Mouse (Mus musculus) erythroblast, embryonic 14.5 days (primary cell): ENCODE data around the gene Wfikkn2. TPM values are rescaled to one million over a fixed set of nuclear protein-coding genes. Genes with fewer than 3 reads are reported as not detected.

Experiments used
- H3K27me3 ChIP-seq: 2 replicates; pipeline ENCODE4 v1.6.1; 2012; ENCODE audit warnings: inconsistent platforms; ENCODE audit not compliant: control insufficient read depth
- H3K36me3 ChIP-seq: 2 replicates; pipeline ENCODE4 v1.6.1; 2012; ENCODE audit warnings: mild to moderate bottlenecking, inconsistent platforms; ENCODE audit not compliant: control insufficient read depth
- H3K4me1 ChIP-seq: 2 replicates; pipeline ENCODE4 v1.6.1; 2012; ENCODE audit warnings: inconsistent platforms; ENCODE audit not compliant: control insufficient read depth
- H3K4me3 ChIP-seq: replicated peaks from 2 replicates; pipeline ENCODE3; 2012; ENCODE audit warnings: moderate library complexity, mild to moderate bottlenecking, inconsistent platforms
- H3K9me3 ChIP-seq: 2 replicates; pipeline ENCODE4 v1.6.1; 2012; ENCODE audit warnings: low read length, inconsistent platforms, mixed read lengths; ENCODE audit not compliant: control insufficient read depth
- GATA1 ChIP-seq: IDR thresholded peaks from 2 replicates; pipeline ENCODE4 v1.6.1; 2012; ENCODE audit warnings: low read length, inconsistent platforms, mixed read lengths
- TAL1 ChIP-seq: IDR thresholded peaks from 3 replicates; pipeline ENCODE4 v1.6.1; 2012; ENCODE audit warnings: low read length, inconsistent platforms, mixed read lengths
- polyA plus RNA-seq: library from polyadenylated mRNA; stranded (reverse); fragments of >175 nt; gene quantifications from 2 replicates; pipeline ENCODE4 v1.2.3, GENCODE M21; 2012

The Wfikkn2 gene
- polyA plus RNA-seq, 1 experiment: not detected

DNA sequence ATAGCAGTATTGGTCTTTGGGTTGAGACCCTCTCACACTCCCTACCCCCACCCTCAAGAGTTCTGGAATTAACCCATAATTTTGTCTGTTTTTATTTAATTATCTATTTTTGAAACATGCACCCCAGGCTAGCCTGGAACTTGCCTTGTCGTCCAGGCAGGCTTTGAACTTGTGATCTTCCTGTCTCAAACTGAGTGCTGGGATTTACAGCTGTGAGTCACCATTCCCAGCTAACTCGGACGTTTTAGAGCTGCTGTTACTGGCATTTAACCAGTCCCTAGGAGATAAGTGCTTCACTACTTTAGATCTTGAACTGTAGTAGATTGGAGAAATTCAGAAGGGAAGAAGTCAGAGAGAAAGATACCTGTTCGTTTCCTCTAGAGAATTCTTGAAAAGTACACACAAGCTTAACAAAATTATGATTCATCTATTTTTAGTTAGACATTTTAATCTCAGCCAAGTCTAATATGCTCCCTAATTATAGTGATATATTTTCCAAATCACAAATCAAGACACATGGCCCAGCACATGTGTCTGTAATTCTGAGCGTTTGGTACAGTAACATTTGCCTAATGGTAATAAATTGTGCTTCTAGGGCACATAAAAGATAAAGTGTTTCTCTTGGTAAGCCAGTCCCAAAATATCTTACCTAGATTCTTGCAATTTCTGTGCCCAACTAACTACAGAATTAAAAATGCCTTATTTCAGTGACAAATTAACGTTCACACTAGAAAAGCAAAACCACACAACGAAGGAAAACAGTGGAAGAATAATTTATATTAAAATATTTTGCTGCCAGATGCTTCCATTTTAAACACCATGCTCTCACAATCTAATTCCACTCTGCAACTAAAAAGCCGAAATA lies 36.8 kb downstream of the Wfikkn2 start:
- Histone ChIP-seq H3K4me3 (peak overlapping the region; percentile 88), H3K9me3 (no peaks in the 10 kb centered on the region), H3K4me1 (peaks cover 32% of the 10 kb centered on the region), H3K27me3 (no peaks in the 10 kb centered on the region), H3K36me3 (peaks cover 6% of the 10 kb centered on the region)
- TF ChIP-seq GATA1 (no peak), TAL1 (no peak)

DNA sequence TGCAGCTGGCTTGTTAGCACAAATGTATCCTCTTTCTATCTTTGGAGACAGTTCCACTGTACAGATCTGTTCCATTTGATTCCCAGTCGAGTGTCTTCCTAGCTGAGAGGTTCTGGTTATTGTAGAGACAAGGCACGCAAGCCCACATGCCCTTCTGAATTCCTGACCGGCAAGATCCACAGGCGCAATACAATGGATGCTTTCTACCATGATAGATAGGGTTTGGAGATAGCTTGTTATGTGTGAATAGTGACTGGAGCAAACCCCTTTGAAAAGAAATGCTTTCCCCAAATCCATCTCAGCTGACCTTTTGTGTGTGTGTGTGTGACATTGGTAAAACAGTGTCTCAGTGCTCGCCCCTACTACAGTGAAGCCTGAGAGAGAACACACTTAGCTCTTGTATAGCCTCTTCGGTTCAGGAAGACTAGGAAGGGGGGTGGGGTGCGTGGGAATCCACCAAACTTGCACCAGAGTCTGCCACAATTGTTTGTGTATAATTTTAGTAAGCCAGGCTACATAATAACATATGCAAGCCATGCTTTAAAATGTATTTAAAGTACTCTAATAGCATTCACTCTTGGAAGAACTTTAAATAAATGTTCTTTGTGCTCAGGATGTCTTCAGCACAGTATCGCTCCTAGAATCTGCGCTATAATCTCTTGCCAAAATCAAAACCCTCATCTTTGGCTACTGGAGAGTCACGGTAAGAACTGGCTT lies 39.2 kb downstream of the Wfikkn2 start:
- Histone ChIP-seq H3K4me3 (no peak overlapping the region), H3K27me3 (no peaks in the 10 kb centered on the region), H3K4me1 (peaks cover 30% of the 10 kb centered on the region), H3K36me3 (no peaks in the 10 kb centered on the region), H3K9me3 (no peaks in the 10 kb centered on the region)
- TF ChIP-seq GATA1: no peak

DNA sequence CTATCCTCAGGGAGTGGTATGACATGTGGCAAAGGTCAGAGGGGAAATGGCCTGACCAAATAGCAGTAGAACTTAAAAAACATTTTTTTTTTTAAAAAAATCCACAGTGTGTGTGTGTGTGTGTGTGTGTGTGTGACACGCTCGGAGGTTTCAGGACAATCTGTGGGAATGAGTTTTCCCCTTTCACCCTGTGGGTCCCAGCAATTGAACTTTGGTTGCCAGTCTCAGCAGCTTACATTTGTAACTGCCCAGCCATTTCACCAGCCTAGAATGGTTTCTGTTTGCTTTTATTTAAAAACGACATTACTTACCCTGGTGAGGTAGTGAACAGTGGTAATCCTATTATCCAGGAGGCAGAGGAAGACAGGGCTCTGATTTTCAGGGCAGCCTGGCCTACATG lies 42.7 kb downstream of the Wfikkn2 start:
- TF ChIP-seq TAL1: no peak
- TF ChIP-seq GATA1: no peak
- Histone ChIP-seq H3K27me3 (no peaks in the 10 kb centered on the region), H3K4me1 (peaks cover 40% of the 10 kb centered on the region), H3K9me3 (no peaks in the 10 kb centered on the region), H3K4me3 (no peak overlapping the region), H3K36me3 (no peaks in the 10 kb centered on the region)

DNA sequence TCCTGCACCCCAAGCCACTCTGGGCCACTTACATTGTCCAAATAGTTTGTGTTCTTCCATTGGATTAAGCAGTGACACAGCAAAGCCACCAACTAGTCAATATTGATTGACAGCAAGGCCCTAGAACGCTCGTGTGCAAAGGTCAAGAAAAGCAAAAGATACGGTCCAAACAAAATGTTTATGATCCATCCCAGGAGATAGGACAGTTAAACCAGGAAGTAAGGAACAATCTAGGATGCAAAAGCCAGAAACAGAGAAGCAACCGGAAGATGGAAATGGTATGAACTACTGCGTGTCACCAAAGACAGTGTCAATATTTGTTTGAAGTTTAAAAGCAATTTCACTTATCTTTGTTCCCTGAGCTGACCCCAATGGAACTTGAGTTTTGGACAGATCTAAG lies 43.7 kb downstream of the Wfikkn2 start:
- no peak overlapping the region for H3K4me3 ChIP-seq
- peaks cover 41% of the 10 kb centered on the region for H3K4me1 ChIP-seq
- TF ChIP-seq GATA1 (no peak), TAL1 (no peak)
- H3K27me3 ChIP-seq: no peaks in the 10 kb centered on the region; the same call in 1 of the 2 replicates
- H3K36me3 ChIP-seq: no peaks in the 10 kb centered on the region
- H3K9me3 ChIP-seq: no peaks in the 10 kb centered on the region

- Histone ChIP-seq H3K9me3 (no peaks in the 10 kb centered on the region), H3K27me3 (no peaks in the 10 kb centered on the region; the same call in 1 of the 2 replicates), H3K4me1 (peaks cover 45% of the 10 kb centered on the region), H3K4me3 (no peak overlapping the region), H3K36me3 (no peaks in the 10 kb centered on the region)
- TF ChIP-seq GATA1 (no peak), TAL1 (no peak)
Measured at GRCm38 (mm10) chr11:94200422-94200821, 45.4 kb downstream of the Wfikkn2 start.

DNA sequence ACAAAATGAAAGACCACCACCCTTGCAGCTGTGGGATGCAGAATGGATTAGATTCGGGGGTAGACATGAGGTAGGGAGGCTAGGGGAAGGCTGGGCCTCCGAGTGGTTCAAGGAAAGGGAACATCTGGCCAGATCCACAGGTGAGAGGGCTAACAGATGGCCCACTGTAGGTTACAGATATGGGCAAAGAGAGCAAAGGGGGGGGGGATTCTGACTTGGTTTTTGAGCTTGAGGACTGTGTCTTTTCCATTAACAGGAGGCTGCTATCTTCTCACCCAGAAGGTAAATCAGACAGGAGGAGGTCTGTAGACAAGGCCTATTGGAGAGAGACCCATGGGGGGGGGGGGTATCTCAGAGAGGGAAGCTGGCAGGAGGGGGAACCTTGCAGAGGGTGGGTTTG lies 46.0 kb downstream of the Wfikkn2 start:
- Histone ChIP-seq H3K27me3 (no peaks in the 10 kb centered on the region; the same call in none of the 2 replicates), H3K4me1 (peaks cover 45% of the 10 kb centered on the region), H3K4me3 (no peak overlapping the region), H3K9me3 (no peaks in the 10 kb centered on the region), H3K36me3 (no peaks in the 10 kb centered on the region)
- no peak for TF ChIP-seq GATA1
- TF ChIP-seq TAL1: no peak

- no peak overlapping the region for H3K4me3 ChIP-seq
- H3K36me3 ChIP-seq: no peaks in the 10 kb centered on the region
- TF ChIP-seq GATA1: no peak
- no peak for TF ChIP-seq TAL1
- no peaks in the 10 kb centered on the region for H3K9me3 ChIP-seq
- H3K4me1 ChIP-seq: peaks cover 45% of the 10 kb centered on the region
- no peaks in the 10 kb centered on the region; the same call in none of the 2 replicates for H3K27me3 ChIP-seq
Measured at GRCm38 (mm10) chr11:94198405-94199146, 47.2 kb downstream of the Wfikkn2 start.

- no peaks in the 10 kb centered on the region; the same call in none of the 2 replicates for H3K27me3 ChIP-seq
- no peak for TF ChIP-seq GATA1
- no peak for TF ChIP-seq TAL1
- H3K4me3 ChIP-seq: no peak overlapping the region
- H3K9me3 ChIP-seq: no peaks in the 10 kb centered on the region
- no peaks in the 10 kb centered on the region for H3K36me3 ChIP-seq
- peaks cover 33% of the 10 kb centered on the region for H3K4me1 ChIP-seq
Measured at GRCm38 (mm10) chr11:94196311-94196710, 49.5 kb downstream of the Wfikkn2 start.
